Comparison of ENCODE assay signal across 7 mouse cellular contexts in the genomic region with DNA sequence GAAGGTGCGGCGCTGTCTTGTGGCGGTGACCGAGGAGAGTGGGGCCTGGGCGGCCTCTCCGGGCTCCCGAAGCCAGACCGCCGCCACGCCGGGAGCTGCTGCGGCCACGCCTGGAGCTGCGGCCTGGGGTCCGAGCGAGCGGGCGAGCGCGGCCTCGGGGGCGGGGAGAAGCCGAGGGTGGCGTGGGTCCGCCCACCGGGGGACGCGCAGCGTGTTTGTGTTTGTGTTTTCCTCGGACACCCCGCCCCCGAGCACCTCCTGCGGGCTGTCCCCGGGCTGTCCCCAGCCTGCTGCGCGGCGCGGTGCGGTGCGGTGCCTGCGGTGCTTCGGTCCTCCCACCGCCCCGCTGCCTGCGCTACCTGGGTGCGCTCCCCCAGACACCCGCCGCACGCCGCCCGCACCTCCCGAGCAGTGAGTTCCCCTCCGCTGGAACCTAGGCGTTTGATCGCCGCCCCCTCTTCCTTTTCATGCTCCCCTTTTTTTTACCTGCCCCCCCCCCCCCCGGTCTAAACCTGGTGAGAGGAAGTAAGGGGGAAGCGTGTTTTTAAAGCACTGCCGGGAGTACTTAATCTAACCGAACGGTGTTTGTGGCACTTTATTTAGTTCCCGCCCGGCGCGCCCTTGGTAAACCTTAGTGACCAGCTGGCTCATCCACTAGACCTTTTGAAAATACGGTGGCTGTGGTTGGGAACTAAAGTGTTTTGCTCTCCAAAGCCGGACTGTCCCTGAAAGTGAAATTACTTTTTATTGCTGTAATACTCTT. TPM values are rescaled to one million over a fixed set of nuclear protein-coding genes. Genes with fewer than 3 reads are reported as not detected.
A peak's percentile ranks its signal among the peaks of the same experiment; 100 is the strongest.
DNase-seq lines count a peak whose midpoint lies in the region; ATAC-seq and TF ChIP-seq lines count a peak whose summit lies in the region.

No protein-coding gene starts in this region.

- H3K9me3 ChIP-seq in forebrain, embryonic 11.5 days (ENCODE audit: control insufficient read depth, low read length) = no peaks in the 10 kb centered on the region
- no peaks in the 10 kb centered on the region for H3K9me3 ChIP-seq in hindbrain, embryonic 11.5 days (ENCODE audit: control insufficient read depth, low read length)

- TF ChIP-seq POLR2A in bone marrow macrophage, adult 2 months (IDR thresholded peaks at IDR 0.05; ENCODE audit: borderline replicate concordance, low read depth, low read length) = no peak

- H3K4me2 ChIP-seq in forebrain, embryonic 11.5 days (ENCODE audit: low read depth, low read length, severe bottlenecking) = peak overlapping the region; percentile 61
- H3K4me2 ChIP-seq in hindbrain, embryonic 11.5 days (replicated peaks; ENCODE audit: low read depth, low read length) = peak overlapping the region; percentile 67

- H3K4me3 ChIP-seq in bone marrow macrophage, adult 2 months (ENCODE audit: insufficient read depth, low read length) = peak overlapping the region; percentile 95
- peak overlapping the region; percentile 88 for H3K4me3 ChIP-seq in forebrain, embryonic 11.5 days (ENCODE audit: low read depth, low read length)
- peak overlapping the region; percentile 96 for H3K4me3 ChIP-seq in hindbrain, embryonic 11.5 days (ENCODE audit: low read depth, low read length)

- H3K9ac ChIP-seq in forebrain, embryonic 11.5 days (ENCODE audit: low read length) = peak overlapping the region; percentile 95
- peak overlapping the region; percentile 95 for H3K9ac ChIP-seq in hindbrain, embryonic 11.5 days (ENCODE audit: low read depth, low read length)

- peaks cover 9% of the 10 kb centered on the region for H3K4me1 ChIP-seq in bone marrow macrophage, adult 2 months (ENCODE audit: control insufficient read depth, insufficient read depth, low read length)
- H3K4me1 ChIP-seq in forebrain, embryonic 11.5 days (replicated peaks; ENCODE audit: control insufficient read depth, insufficient read depth, low read length) = 0 out of 2 replicates have a peak, but pooled peaks cover 2% of the 10 kb centered on the region
- H3K4me1 ChIP-seq in hindbrain, embryonic 11.5 days (replicated peaks; ENCODE audit: control insufficient read depth, insufficient read depth, low read length) = no peaks in the 10 kb centered on the region

- peak; percentile 85 for ATAC-seq in forebrain, embryonic 11.5 days (replicated peaks; ENCODE audit: low FRiP score)
- ATAC-seq in hindbrain, embryonic 11.5 days (ENCODE audit: low FRiP score) = peak; percentile 86
- peak; percentile 47 for ATAC-seq in megakaryocyte progenitor cell, adult 5-6 weeks (replicated peaks; ENCODE audit: poor library complexity)

- peak overlapping the region; percentile 92 for H3K27ac ChIP-seq in bone marrow macrophage, adult 2 months (ENCODE audit: insufficient read depth, low read depth, low read length)
- H3K27ac ChIP-seq in forebrain, embryonic 11.5 days (ENCODE audit: low read depth, low read length) = peak overlapping the region; percentile 98
- peak overlapping the region; percentile 98 for H3K27ac ChIP-seq in hindbrain, embryonic 11.5 days (ENCODE audit: low read depth, low read length)

- H3K36me3 ChIP-seq in forebrain, embryonic 11.5 days (ENCODE audit: control insufficient read depth, insufficient read depth, low read length) = no peaks in the 10 kb centered on the region
- H3K36me3 ChIP-seq in hindbrain, embryonic 11.5 days (ENCODE audit: control insufficient read depth, insufficient read depth, low read length) = no peaks in the 10 kb centered on the region

- intact Hi-C loops in left cerebral cortex, postnatal 14 days (cut with DNase I) = loop anchor here (5.0 kb wide), 1 partner anchor 110 kb away; the partner anchor contains the start of gene Kcnmb4

- DNase-seq in MEL-GATA-1-ER (ENCODE audit: extremely low read depth, low read depth) = peak; percentile 56
- peak; percentile 85 for DNase-seq in forebrain, embryonic 11.5 days (ENCODE audit: low spot score)
- DNase-seq in hindbrain, embryonic 11.5 days (ENCODE audit: low spot score) = peak; percentile 75
- DNase-seq in left cerebral cortex, postnatal 14 days (ENCODE audit: low spot score in 2 of 2) = peak; percentile 29 to 48
- peak; percentile 49 for DNase-seq in right cerebral cortex, postnatal 4 days

- no peaks in the 10 kb centered on the region for H3K27me3 ChIP-seq in forebrain, embryonic 11.5 days (ENCODE audit: control insufficient read depth, insufficient read depth, low read length)
- no peaks in the 10 kb centered on the region for H3K27me3 ChIP-seq in hindbrain, embryonic 11.5 days (ENCODE audit: control insufficient read depth, insufficient read depth, low read length)

- TF ChIP-seq CTCF in bone marrow macrophage, adult 2 months (IDR thresholded peaks at IDR 0.05; ENCODE audit: low read depth, low read length) = no peak

- under 1% methylated on average over 53 of the region's 67 CpGs for WGBS in forebrain, embryonic 11.5 days
- WGBS in hindbrain, embryonic 11.5 days = under 1% methylated on average over 58 of the region's 67 CpGs

RNA-seq across cellular contexts. Expression of gene Cnot2, which starts 0.6 kb away (rescaled TPM):
- polyA plus RNA-seq in bone marrow macrophage, adult 2 months (2012; ENCODE audit: insufficient read depth, insufficient read length, missing spikeins) = 50.7 and 69.1 TPM in 2 replicates
- 128 and 141 TPM in 2 replicates for polyA plus RNA-seq in forebrain, embryonic 11.5 days (2014; fragmentation: Nextera tagmentation; extraction: Ambion mirVana)
- 138 and 142 TPM in 2 replicates for polyA plus RNA-seq in hindbrain, embryonic 11.5 days (2014; fragmentation: Nextera tagmentation; extraction: Ambion mirVana)
- total RNA-seq in left cerebral cortex, postnatal 14 days (2021) = 10 to 100 TPM; 61.5 to 75.1 TPM
- 76.0 and 100 TPM in 2 replicates for total RNA-seq in megakaryocyte progenitor cell, adult 5-6 weeks (2015)
- 101 and 115 TPM in 2 replicates for total RNA-seq in megakaryocyte progenitor cell, adult 5-6 weeks (2017)

Comparison
In these comparisons a context has a peak if more than half of its experiments do, and no peak if none do; other contexts are left out.
1. Peak in every context shown above with its lines: DNase-seq, ATAC-seq, H3K4me3 ChIP-seq and H3K27ac ChIP-seq.